Mouse (Mus musculus) frontal cortex, postnatal 10 days (tissue): ENCODE data around the gene Gpbp1.
A peak's percentile ranks its signal among the peaks of the same experiment; 100 is the strongest.

ENCODE experiments used
- DNase-seq, 2 experiments: peaks; one replicate each; pipeline ENCODE4 v3.0.0; 2022; ENCODE audit warnings: low spot score in 2 of 2, mixed read lengths in 1 of 2

The Gpbp1 gene

GRCm38 (mm10) chr13:111489802-111490723 lies at the start of gene Gpbp1:
Gpbp1 (minus strand) TSS chr13:111490111.
- DNase-seq, result peak; percentile 100

GRCm38 (mm10) chr13:111537718-111538117 lies 47.8 kb upstream of the Gpbp1 start:
- DNase-seq, result no peak

- no peak for DNase-seq
Observed at GRCm38 (mm10) chr13:111536207-111536887, 46.4 kb upstream of the Gpbp1 start.

GRCm38 (mm10) chr13:111534131-111534530 lies 44.2 kb upstream of the Gpbp1 start:
- DNase-seq, result no peak

- no peak for DNase-seq
Observed at GRCm38 (mm10) chr13:111532178-111532948, 42.5 kb upstream of the Gpbp1 start.

GRCm38 (mm10) chr13:111531701-111532100 lies 41.8 kb upstream of the Gpbp1 start:
- no peak for DNase-seq

- no peak for DNase-seq
Observed at GRCm38 (mm10) chr13:111524277-111524676, 34.4 kb upstream of the Gpbp1 start.

- DNase-seq, result no peak
Observed at GRCm38 (mm10) chr13:111522336-111522735, 32.4 kb upstream of the Gpbp1 start.

GRCm38 (mm10) chr13:111520456-111520855 lies 30.5 kb upstream of the Gpbp1 start:
- DNase-seq, result no peak

GRCm38 (mm10) chr13:111518332-111518731 lies 28.4 kb upstream of the Gpbp1 start:
- no peak for DNase-seq

GRCm38 (mm10) chr13:111516385-111517150 lies 26.7 kb upstream of the Gpbp1 start:
- no peak for DNase-seq

- no peak for DNase-seq
Observed at GRCm38 (mm10) chr13:111509385-111509784, 19.5 kb upstream of the Gpbp1 start.

- DNase-seq, result no peak
Observed at GRCm38 (mm10) chr13:111508645-111509044, 18.7 kb upstream of the Gpbp1 start.

GRCm38 (mm10) chr13:111494330-111495029 lies 4.6 kb upstream of the Gpbp1 start:
- no peak for DNase-seq

GRCm38 (mm10) chr13:111491046-111491756 lies 1.3 kb upstream of the Gpbp1 start:
- DNase-seq, result peak in 1 of 2 experiments; percentile 10

- no peak for DNase-seq
Observed at GRCm38 (mm10) chr13:111489502-111489801, 459 bp downstream of the Gpbp1 start.

- peak; percentile 22 to 38 for DNase-seq
Observed at GRCm38 (mm10) chr13:111488651-111489501, 1.0 kb downstream of the Gpbp1 start.

GRCm38 (mm10) chr13:111477695-111478094 lies 12.2 kb downstream of the Gpbp1 start:
- no peak for DNase-seq

GRCm38 (mm10) chr13:111470562-111471237 lies 19.2 kb downstream of the Gpbp1 start:
- DNase-seq, result no peak
